Mouse (Mus musculus): ENCODE results near the gene Acaa1b. TPM values are rescaled to one million over a fixed set of nuclear protein-coding genes. Genes with fewer than 3 reads are reported as not detected.

Gene Acaa1b
- total RNA-seq, 2 experiments from 2014 or later, result 2.1 to 2.5 TPM

Other genes with a start within 250 kb of the Acaa1b start
- 10 to 100 TPM; 17.0 to 19.0 TPM for gene Ctdspl, start 230.6 kb downstream of the Acaa1b start, total RNA-seq (2021)
- gene Vill, start 104.3 kb downstream of the Acaa1b start, total RNA-seq (2021), result 1 to 10 TPM in 1 of 2 experiments, under 1 TPM in 1; 0.78 to 1.3 TPM
- 10 to 100 TPM; 10.8 to 12.1 TPM for gene Plcd1, start 63.6 kb downstream of the Acaa1b start, total RNA-seq (2021)
- gene Dlec1, start 54.6 kb downstream of the Acaa1b start, total RNA-seq (2021), result 1 to 10 TPM; 1.8 to 2.7 TPM
- not detected for gene Gm47289, start 2.1 kb upstream of the Acaa1b start, total RNA-seq (2021)
- not detected for gene Slc22a13, start 52.0 kb upstream of the Acaa1b start, total RNA-seq (2021)
- 10 to 100 TPM; 37.1 to 41.5 TPM for gene Oxsr1, start 165.3 kb upstream of the Acaa1b start, total RNA-seq (2021)
- 10 to 100 TPM; 66.2 to 79.4 TPM for gene Acaa1a, start 182.6 kb upstream of the Acaa1b start, total RNA-seq (2021)
- 1 to 10 TPM; 5.2 to 5.9 TPM for gene Myd88, start 184.3 kb upstream of the Acaa1b start, total RNA-seq (2021)
- gene Xylb, start 200.3 kb upstream of the Acaa1b start, total RNA-seq (2021), result 1 to 10 TPM; 4.4 to 4.8 TPM
- not detected for gene Slc22a14, start 208.5 kb upstream of the Acaa1b start, total RNA-seq (2021)
- gene Acvr2b, start 245.0 kb upstream of the Acaa1b start, total RNA-seq (2021), result 10 to 100 TPM; 10.2 to 12.6 TPM

Data from layer of hippocampus, postnatal 10 days (tissue).